Mouse (Mus musculus): Measurements from ENCODE around the gene Siglec1. TPM values are rescaled to one million over a fixed set of nuclear protein-coding genes. Genes with fewer than 3 reads are reported as not detected.

The Siglec1 gene
- total RNA-seq, 2 experiments from 2014 or later, result 0.64 to 1.2 TPM

DNA sequence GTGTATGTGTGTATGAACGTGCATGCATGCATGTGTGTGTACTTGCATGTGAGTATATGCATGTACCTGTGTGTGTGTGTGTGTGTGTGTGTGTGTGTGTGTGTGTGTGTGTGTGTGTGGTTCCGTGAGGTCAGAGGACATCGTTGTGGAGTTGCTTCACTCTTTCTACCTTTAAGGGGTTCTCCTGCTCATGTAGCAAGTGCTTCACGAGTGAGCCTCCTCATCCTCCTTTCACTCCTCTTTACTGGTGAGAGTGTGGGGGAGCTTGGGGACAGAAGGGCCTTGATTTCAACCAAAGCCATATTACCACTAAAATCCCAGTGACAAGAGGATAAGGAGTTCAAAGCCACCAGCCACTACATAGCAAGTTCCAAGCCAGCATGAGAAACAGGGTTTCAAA is 10.5 kb upstream of the Siglec1 start:
- DNase-seq, result peak; percentile 3

DNA sequence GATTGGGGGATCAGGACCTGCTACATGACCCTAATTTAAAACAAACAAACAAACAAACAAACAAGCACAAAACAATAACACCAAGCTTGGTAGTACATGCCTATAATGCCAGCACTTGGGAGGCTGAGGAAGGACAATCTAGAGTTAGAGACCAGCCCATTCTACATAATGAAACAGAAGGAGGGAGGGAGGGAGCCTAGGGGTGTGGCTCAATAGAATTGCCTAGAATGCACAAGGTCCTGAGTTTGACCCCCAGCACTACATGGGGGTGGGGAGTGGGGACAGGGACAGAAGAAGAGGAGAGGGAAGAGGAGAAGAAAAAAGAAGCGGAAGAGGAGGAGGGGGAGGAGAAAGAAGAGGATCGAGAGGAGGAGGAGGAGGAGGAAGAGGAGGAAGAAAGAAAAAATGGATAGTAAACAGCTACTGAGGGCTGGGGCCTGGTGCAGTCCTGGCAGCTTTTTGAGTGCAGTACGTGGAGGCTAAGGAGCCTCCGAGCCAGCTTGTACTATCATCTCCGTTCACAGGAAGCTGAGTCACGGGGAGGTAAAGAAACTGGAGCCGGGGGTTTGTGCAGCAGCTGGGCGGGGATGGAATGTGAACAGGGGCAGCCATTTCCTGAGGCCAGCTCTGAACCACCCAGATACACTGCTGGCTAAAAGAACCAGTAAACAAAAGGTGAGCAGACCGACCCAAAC is 9.7 kb upstream of the Siglec1 start:
- DNase-seq, result peak; percentile 71

DNA sequence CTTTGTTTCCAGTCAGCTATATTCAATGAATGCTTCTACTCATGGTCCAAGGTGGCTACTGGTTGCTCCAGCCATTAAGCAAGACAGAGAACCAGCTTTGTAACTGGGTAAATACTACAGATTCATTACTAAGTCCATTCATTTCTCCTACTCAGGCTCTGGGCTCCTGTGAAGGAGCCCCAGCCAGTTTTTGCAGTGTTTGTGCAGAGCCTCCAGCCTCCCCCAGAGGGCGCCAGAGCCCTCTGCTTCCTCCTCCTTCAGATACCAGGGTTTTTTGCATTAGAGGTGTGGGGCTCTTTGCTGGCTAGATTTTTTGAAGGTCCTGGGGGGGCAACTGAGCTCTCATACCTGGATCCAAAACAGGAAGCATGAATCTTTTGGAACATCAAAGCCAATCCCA is 8.3 kb upstream of the Siglec1 start:
- DNase-seq, result peak; percentile 61

DNA sequence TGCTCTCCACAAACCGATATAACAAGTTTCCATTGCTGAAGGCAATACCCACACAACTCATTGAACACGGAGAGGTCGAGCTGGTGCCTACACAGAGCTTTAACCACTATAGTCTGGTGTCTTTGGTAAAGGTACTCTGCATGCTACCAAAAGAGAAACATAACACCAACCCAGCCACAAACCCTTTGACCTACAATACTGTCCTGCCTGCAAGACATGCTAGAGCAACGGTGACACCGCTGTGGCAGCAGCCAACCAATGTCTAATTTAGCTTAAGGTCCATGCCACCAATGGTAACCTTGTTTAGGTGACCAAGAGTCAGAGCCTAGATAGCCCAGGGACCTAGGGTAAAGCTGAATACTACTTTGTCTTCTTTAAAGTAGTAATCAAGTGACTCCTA is 7.0 kb upstream of the Siglec1 start:
- DNase-seq, result no peak

DNA sequence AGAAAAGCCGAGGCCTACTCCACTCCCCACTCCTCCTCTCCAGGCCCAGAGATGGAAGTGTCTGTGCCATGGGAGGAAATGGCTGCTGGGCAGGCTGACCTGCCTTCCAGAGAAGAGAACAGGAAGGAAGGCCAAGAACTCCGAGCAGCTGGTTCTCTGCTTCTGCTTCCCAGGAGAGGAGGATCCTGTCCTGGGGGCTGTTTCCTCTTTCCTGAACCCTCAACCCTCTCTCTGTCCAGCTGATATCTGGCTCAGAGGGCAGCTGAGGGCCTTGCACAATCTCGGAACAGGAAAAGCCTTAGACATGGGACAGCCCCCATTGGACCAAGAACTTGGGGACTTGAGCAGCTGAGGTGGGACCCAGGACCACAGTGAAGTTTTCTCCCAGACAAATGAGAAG is 4.3 kb upstream of the Siglec1 start:
- DNase-seq, result peak; percentile 16

DNA sequence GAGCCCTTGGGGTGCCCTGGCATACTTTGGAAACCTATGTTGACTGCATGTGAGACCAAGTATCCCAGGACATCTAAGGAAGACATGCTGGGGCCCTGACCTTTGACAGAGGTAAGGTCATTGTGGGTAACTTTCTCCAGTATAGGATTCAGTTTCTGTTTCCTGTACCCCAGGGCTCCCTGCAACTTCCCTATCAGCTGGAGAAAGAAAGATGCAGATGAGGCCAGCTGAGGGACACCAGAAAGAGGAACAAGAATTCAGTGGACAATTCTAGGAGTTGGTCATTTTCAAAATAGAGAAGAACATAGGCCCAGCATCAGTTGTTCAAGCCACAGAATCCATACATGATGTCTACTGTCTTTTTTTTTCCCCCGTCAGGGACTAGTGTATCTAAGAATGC is 3.1 kb upstream of the Siglec1 start:
- DNase-seq, result no peak

DNA sequence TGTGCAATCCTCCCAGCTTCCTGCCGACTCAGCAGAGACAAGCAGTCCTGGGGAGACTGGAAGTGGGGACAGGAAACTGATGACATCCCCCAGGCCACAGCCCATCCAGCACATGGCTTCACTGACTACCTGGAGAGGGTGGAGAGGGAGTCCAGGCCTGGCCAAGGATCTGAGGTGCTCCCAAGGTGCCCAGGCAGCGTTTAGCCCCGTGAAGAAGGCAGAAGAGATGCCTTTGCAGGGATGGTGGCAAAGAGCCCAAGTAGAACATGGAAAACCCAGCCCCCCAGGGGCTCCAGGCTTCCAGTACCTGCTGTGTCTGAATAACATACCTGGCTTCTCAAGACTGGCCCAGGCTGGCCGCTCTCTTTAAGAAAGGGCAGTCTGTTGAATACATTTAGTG is 2.0 kb upstream of the Siglec1 start:
- no peak for DNase-seq

DNA sequence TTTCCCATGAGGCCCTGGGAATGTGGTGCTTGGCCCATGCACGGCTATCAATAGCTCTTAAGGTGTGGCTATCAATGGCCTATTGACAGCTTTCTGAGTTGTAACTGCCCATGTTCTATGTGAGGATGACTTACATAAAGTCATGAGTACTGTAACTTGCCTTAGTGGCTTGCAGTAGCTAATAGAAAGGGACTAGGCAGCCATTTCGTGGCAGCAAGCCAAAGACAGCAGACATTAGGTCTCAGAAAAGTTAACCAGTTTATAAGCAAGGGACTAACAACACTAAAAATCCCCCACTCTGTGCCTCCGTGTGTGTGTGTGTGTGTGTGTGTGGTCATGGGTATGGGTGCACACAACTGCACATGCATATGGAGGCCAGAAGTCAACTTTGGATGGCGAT is 2.4 kb downstream of the Siglec1 start:
- no peak for DNase-seq

DNA sequence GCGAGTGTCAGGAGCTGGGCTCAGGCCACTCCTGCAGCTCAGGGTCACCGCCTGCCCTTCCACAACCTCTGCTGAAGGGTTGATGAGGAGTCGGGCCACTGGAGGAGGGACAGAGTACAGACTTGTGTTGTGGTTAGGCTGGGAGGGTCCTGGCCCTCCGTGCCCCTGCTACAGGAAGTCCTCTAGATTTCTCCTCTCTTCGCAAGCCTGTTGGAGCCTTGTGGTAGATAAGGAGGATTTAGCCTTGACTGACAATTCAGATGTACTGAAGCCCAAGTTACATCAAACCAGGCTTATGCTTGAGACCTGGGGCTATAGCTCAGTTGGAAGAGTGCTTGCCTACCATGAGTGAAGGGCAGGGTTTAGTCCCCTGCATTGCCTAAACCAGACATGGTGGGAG is 6.1 kb downstream of the Siglec1 start:
- no peak for DNase-seq

DNA sequence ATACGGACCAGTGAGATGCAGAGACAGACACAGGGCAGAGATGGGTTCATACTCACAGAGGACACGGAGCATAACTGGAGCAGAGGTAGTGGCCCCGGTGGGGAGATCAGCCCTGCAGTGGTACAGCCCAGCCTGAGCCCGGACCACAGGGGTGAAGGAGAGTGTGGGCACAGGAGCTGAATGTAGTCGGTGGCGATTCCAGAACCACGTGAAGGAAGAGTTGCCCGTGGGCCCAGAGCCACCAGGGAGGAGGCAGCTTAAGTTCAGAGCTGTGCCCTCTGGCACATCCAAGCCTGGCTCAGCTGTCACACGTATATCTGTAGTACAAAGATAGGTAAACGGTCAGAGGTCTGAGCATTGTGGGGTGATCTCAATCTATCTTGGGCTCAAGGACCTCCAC is 14.0 kb downstream of the Siglec1 start:
- no peak for DNase-seq

DNA sequence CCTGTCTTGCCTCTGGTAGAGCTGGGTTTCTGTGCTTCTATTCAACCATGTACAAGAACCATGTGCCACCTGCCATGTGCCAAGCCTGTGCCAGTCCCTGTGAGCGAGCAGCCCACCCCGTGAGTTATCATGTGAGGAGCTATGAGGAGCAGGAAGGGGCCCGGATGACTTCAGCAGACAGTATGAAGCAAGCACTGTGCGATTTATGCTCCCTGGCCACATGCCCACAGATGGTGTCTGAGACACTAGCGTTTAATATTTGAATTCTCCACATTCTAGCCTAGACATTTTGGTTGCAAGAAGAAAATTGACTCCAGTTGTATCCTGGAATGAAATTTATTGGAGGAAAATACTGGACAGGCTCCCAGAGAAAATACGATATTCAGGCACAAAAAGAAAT is 19.1 kb downstream of the Siglec1 start:
- no peak for DNase-seq

DNA sequence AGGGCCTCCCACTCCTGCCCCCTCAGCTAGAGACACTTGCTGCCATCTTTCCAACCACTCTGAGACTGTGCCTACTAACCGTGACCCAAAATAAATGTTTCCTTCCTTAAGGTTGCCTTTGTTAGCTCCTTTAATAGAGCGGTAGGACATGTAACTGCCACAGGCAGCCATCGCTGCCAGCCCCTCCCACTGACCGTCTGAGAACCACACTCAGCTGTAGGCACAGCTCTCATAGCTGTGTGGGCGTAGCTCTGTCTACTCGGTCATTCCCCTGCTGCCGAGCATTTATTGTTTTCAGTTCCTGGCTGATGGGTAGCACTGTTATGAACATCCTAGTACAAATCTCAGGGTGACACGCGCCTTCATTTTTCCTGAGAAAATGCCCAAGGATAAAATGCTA is 20.2 kb downstream of the Siglec1 start:
- no peak for DNase-seq

DNA sequence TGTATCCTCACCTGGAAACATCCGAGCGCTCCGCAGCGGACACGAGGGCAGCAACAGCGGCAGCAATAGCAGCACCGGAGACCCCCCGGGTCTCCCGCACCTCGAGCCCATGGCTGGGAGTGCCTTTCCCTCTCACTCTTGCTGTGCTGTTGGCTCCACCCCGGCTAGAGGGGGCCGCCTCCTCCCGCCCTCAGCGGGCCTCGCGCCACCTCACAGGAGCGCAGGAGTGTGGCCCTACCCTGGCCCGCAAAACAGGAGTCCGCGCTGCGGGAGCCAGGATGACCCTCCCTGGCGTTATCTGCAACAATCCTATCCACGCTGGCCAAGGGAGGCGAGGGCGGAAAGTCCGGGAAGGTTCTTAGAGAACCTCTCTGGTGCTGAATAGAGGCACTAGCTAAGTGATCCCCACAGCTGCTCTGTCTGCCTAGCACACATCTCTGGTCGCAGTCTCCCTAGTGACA is 23.1 kb downstream of the Siglec1 start, which contains the start of gene Adam33:
Adam33 (minus strand) TSS at position 411 of the 461 bp plus-strand sequence.
- no peak for DNase-seq

DNA sequence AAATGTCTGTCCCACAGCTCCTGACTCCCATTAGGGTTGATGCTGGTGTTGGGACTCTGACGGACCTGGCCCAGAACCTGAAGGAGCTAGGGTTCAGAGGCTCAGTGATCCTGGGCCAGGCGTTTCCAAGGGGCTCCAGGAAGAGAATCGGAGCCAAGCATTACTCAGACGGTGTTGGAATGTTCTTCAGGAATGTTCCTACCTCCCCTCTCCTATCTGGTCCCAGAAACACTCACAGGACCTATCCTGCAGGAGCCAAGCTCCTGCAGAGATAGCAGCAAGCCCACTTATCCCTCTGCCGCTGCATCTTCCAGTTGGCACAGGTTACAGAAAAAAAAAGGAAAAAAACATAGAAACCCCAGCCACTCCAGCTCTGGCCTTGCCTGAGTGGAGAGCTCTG is 25.0 kb downstream of the Siglec1 start:
- no peak for DNase-seq

DNA sequence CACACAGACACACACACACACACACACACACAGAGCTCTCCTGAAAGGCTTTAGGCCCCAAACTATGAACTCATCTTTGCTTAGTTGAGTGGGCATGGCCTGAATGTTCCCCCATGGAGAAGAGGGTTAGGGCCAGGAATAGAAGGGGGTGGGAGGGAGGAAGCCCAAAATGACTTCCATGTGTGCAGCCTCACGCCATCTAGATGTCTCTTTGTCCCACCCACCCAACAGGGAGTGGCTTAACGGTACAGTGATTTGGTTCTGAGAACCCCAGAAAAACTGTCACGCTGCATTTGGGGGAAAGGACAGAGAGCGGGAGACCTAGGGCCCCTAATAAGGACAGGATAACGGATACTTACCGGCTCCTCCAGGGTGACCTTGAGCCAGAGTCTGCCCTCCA is 25.8 kb downstream of the Siglec1 start:
- no peak for DNase-seq

DNA sequence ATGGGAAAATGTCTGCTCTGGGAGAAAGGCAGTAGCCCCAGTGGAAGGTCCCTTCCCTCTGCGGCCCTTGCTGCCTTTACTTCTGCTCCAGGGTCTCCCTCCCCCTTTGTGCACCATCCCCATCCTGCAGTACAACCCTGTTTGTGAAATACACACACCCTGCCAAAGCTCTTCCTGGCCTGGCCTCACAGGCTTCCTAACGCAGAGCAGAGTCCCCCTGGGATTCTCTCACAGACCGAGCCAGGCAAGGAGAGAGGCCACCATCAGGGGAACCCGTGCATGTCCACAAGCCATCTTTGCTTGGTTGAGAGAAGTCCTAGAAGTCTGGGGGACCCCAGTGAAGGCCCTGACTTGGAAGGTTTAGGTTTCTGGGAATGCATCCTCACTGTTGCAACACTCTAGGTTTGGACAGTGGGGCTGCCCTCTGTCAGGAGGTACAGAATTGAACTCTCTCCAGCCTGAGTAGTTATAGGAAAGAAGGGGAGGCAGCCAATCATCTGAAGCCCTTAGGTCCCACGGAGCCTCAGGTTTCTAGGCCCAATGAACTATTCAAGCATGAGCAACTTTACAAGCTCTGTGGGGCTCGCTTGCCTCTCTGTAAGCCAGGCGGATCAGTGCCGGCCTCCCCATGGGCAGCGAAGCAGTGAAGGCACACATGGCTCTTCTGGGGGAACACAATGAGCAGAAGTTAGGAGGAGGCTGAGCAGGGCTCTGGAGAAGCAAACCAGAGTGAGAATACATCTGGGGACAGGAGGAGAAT is 26.6 kb downstream of the Siglec1 start:
- DNase-seq, result peak; percentile 66

DNA sequence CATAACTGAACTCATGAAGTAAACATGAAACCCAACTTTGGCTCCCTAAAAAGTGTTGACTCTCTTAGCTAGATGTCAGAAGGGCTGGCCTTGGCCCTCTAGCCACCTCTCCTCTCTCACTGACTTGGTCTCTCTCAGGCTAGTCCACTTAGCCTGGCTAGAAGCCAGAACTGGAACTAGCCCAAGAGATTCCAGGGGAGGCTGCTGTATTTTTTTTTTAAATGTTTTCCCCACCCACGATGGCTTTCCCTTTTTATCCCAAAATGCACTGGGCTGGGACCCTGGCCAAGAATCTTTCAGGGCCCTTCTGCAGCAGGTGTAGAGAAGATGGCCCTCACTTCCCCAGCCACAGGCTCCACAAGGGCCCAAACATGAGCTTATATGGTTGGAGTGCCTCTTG is 27.2 kb downstream of the Siglec1 start:
- DNase-seq, result peak; percentile 83

DNA sequence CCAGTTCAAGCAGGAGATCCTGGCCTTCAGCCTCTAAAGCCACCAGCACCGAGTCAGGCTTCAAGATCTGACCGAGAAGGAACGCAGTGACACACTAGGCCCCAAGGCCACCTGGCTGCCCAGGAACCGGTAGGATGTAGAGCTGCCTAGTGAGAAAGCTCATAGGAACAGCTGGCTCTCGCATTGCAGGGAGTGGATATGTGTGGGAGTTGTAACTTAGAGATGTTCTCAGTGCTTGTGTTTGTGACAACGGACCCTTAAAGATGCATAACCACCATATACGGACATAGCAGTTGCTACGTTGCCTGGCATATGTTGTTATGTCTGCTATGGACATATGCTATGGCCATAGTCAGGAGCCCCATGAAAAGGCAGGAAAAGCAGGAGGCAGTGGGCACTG is 27.9 kb downstream of the Siglec1 start:
- no peak for DNase-seq

DNA sequence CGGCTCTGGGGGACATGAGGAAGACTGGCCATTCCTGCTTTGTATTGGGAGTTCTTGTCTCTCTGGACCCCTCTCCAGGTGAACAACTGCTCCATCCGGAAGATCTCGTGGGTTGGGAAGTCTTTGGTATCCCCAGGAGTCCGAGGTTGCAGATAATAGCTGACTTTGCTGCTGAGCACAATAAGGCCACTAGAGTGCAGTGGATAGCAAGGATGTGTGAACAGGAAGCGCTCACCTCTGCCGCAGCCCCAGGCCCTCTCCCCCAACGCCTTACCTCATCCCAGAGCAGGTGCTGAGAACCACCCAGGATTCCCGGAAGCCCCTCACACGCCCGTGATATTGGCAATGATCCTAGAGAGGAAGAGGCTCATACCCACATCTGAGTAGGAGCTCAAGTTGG is 30.4 kb downstream of the Siglec1 start:
- DNase-seq, result no peak

DNA sequence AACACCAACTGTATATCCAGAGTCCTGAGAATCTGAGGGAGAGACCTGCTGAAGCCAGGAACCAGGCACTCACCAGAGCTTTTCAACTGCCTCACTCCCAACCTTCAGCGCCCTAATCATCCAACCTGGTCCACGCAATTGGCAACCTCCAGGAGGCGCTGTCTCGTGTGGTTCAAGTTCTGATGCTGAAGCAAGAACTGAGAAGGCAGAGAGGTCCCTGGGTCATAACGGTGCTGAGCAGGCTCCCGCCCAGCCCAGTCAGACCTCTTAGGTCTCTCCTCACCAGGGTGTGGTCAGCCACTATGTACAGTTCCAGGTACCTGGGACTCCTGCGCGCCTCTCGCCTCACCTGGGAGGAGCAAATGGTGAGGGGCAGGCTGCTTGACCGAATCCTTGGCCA is 30.9 kb downstream of the Siglec1 start:
- no peak for DNase-seq

DNA sequence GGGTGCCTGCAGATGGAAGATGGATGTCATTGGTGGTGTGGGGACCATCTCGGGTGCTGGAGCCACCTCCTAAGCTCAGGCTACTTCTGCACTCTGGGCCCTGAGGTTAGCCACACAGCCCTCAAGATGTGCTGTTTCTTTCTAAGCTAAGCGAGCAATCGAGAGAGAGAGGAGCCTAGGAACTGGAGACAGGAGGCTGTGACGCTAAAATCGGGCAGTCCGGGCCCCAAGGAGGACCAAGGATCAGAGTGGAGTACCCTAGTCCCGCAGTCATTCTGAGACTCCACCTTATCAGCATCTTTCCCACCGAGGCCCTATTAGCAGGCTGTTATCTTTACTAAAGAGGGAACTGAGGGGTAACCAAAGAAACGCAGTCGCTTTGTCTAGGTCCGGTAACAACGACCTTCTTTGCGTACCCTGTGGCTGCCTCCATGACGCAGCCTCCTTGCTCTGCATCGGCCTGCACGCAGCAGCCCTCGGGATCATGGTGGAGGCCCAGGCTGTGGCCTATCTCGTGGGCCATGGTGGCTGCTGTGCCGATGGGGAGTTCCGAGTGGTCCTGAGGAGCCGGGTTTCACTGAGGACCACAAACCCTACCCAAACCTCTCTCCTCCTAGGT is 31.8 kb downstream of the Siglec1 start:
- no peak for DNase-seq

DNA sequence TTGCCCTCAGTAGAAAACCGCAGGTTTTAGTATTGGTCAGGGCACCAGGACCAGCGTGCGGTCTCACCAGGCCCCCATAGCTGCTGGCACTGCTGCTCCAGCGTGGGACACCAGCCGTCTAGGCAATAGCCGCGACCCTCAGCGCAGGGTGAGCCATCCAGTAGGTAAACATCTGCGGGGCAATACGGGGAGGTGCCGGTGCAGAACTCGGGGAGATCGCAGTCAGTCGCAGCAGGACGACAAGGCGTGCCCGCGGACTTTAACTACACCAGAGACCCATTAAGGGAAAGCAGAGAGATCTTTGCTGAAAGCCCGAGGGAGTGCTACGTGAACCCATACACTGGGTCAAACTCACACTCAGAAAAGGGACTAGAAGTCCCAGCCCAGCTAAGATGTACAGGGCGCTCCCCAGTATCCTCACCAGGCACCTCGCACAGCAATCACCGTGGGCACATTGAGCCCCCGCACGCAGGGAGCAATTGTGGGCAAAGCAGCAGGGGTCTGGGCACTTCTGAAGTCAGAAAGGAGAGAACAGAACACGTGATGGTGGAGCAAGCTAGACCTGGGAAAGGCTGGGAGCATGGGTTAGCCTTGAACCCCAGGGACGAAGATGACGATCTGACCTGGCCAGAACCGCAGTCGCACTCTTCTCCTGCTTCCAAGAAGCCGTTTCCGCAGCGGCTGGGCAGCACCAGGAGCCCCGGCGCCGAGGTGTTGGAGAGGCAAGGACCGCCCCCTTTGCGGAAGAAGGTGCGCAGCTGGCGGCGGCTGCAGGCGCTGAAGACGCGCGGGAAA is 32.5 kb downstream of the Siglec1 start:
- DNase-seq, result no peak

Measured in gastrocnemius, postnatal 25 days (tissue).